Mouse (Mus musculus) small intestine, adult 2 months (tissue): ENCODE results near the gene Lce1a1. TPM values are rescaled to one million over a fixed set of nuclear protein-coding genes. Genes with fewer than 3 reads are reported as not detected.
"Not testable (repeated sequence)": the region's sequence is repeated elsewhere in the genome, so short reads cannot be mapped to it uniquely, and the experiment has no call there.

Experiments used
- H3K27ac ChIP-seq: fragments of 200-500 bp; 2 replicates; pipeline ENCODE4 v1.5.1; 2012; ENCODE audit warnings: low read depth, low read length, control low read depth, inconsistent platforms; ENCODE audit not compliant: insufficient read depth
- H3K27me3 ChIP-seq: fragments of 200-500 bp; 2 replicates; pipeline ENCODE4 v1.6.1; 2012; ENCODE audit warnings: mild to moderate bottlenecking, moderate library complexity, low read length, inconsistent platforms; ENCODE audit not compliant: control insufficient read depth, insufficient read depth
- H3K36me3 ChIP-seq: fragments of 200-500 bp; 2 replicates; pipeline ENCODE4 v1.6.1; 2012; ENCODE audit warnings: mild to moderate bottlenecking, low read length, control low read depth, inconsistent platforms; ENCODE audit not compliant: control insufficient read depth, insufficient read depth
- H3K4me1 ChIP-seq: fragments of 200-500 bp; 2 replicates; pipeline ENCODE4 v1.6.1; 2012; ENCODE audit warnings: low read length, inconsistent platforms, mixed read lengths; ENCODE audit not compliant: control insufficient read depth, insufficient read depth, insufficient read length
- H3K4me3 ChIP-seq: fragments of 200-500 bp; 2 replicates; pipeline ENCODE4 v1.5.1; 2012; ENCODE audit warnings: low read depth, mild to moderate bottlenecking, control low read depth, inconsistent platforms, low read length, moderate library complexity
- CTCF ChIP-seq: fragments of 200-500 bp; IDR thresholded peaks from 2 replicates; pipeline ENCODE4 v1.5.1; 2012; ENCODE audit warnings: low read depth, mild to moderate bottlenecking, control low read depth, inconsistent platforms, low read length, moderate library complexity, mixed read lengths; ENCODE audit not compliant: insufficient replicate concordance, insufficient read length; ENCODE audit errors: extremely low read depth
- POLR2A ChIP-seq: fragments of 200-500 bp; IDR thresholded peaks from 2 replicates; pipeline ENCODE4 v1.6.1; 2012; ENCODE audit warnings: low read depth, mild to moderate bottlenecking, control low read depth, inconsistent platforms, low read length, moderate library complexity
- WGBS: fragments of 180-500 bp; shearing (Covaris S2); methylation state at CpG from one replicate; pipeline ENCODE4 v1.1.7; 2018; 5-methylcytosine and 5-hydroxymethylcytosine counted together
- polyA plus RNA-seq: library from polyadenylated mRNA; depleted of rRNA; stranded (reverse); fragments of >200 nt; gene quantifications from 2 replicates; pipeline ENCODE4 v1.2.3, GENCODE M21; 2012; rRNA removed

The Lce1a1 gene
- not detected in 2 replicates for polyA plus RNA-seq

DNA sequence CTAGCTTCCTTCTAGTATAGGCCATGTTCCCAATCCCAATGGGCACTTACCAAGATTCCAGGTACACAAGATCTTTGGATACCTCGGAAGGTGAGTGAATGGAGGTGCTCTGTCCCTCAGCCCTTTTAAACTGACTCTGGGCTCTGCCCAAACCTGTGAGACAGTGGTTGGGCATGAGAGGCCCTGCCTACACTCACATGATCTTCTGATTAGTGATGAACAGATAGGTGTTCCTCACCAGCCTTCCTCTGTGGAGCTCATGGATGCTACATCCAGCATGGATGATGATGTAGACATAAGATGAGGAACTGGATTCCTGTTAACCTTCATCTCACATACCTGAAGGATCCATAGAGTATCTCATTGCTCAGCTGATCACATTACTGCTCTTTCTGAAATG lies at the start of gene Lce1a1:
Lce1a1 (minus strand) TSS at position 101 of the 400 bp plus-strand sequence.
- no peaks in the 10 kb centered on the region for H3K27me3 ChIP-seq
- TF ChIP-seq POLR2A (no peak), CTCF (no peak)
- H3K36me3 ChIP-seq = no peaks in the 10 kb centered on the region
- H3K4me1 ChIP-seq = no peaks in the 10 kb centered on the region
- WGBS = 79% methylated on average over 1 of the region's 1 CpGs
- no peak within 1 kb of the TSS for H3K27ac ChIP-seq
- no peak within 1 kb of the TSS for H3K4me3 ChIP-seq

DNA sequence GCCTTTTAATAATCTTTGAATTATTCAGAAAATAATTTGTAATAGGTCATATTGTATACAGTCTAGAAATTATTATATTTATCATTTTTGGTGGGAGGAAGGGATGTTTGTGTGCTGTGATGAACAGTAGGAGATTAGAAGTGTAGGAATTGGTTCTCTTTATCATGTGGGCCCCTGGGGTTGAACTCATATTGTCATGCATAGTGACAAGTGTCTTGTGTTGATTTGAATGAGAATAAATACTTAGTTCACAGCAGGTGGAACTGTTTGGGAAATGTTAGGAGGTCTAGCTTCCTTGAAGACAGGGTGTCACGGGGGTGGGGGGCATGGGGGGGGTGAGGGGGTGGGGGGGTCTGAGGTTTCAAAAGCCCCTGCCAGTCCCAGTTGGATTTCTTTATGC lies 46.5 kb upstream of the Lce1a1 start:
- Histone ChIP-seq H3K36me3 (no peaks in the 10 kb centered on the region), H3K27ac (no peak overlapping the region), H3K4me3 (no peak overlapping the region), H3K4me1 (no peaks in the 10 kb centered on the region), H3K27me3 (no peaks in the 10 kb centered on the region)
- TF ChIP-seq POLR2A (no peak), CTCF (no peak)
- 16% methylated on average over 1 of the region's 1 CpGs for WGBS

DNA sequence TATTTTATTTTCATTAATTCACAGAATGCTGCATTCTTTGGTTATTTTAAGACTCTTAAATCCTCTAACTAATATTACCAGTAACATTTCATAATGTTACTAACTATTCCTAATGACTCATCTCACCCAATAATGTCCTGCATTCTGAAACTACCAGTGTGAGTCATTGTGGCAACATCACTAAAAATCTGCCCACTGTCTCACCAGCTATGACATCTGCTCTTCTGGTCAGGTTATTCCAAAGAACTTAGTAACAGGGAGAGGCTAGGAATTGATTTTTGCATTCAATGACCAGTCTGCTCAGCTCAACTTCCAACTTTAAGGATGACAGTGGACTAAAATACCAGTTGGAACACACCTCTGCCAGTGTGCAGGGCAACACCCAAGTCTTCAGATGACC lies 43.6 kb upstream of the Lce1a1 start:
- Histone ChIP-seq H3K27me3 (no peaks in the 10 kb centered on the region), H3K36me3 (no peaks in the 10 kb centered on the region), H3K4me3 (no peak overlapping the region), H3K4me1 (no peaks in the 10 kb centered on the region), H3K27ac (no peak overlapping the region)
- no peak for TF ChIP-seq CTCF
- TF ChIP-seq POLR2A = no peak

DNA sequence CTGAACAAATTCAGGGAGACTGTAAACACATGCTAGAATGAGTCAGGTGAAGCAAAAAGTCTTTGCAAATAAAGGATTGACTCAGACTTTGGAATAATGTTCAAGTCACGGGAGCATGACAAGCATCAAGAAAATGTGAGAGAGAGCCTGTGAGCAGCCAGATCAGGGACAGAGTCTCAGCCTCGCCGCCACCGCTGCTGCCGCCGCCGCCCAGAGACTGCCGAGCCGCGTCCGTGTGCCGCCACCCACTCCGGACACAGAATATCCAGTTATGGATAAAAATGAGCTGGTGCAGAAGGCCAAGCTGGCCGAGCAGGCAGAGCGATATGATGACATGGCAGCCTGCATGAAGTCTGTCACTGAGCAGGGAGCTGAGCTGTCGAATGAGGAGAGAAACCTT lies 41.0 kb upstream of the Lce1a1 start:
- WGBS = 64% methylated on average over 16 of the region's 16 CpGs
- H3K4me3 ChIP-seq, H3K36me3 ChIP-seq, H3K27ac ChIP-seq, H3K4me1 ChIP-seq, H3K27me3 ChIP-seq: not testable (repeated sequence)

DNA sequence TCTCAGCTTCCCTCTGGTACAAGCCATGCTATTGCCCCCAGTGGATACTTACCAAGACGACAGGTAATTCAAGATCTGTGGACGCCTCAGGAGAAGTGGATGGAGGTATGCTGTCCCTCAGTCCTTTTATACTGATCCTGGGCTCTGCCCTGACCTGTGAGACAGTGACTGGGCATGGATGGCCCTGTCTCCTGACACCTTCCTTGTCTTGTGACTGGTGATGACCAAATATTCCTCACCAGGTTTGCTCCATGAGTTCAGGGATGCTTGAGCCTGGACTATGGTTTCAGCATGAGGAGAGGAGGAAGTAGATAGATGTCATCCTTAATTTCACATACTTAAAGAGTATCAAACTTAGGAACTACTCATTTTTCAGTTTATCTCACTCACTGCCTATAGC lies 39.0 kb upstream of the Lce1a1 start, which contains the start of gene Lce1d:
Lce1d (minus strand) TSS at position 101 of the 400 bp plus-strand sequence.
- Histone ChIP-seq H3K4me3 (no peak within 1 kb of the TSS), H3K27ac (no peak within 1 kb of the TSS), H3K4me1 (no peaks in the 10 kb centered on the region), H3K36me3 (no peaks in the 10 kb centered on the region), H3K27me3 (no peaks in the 10 kb centered on the region)
- TF ChIP-seq POLR2A = no peak
- no peak for TF ChIP-seq CTCF
- 51% methylated on average over 2 of the region's 2 CpGs for WGBS

DNA sequence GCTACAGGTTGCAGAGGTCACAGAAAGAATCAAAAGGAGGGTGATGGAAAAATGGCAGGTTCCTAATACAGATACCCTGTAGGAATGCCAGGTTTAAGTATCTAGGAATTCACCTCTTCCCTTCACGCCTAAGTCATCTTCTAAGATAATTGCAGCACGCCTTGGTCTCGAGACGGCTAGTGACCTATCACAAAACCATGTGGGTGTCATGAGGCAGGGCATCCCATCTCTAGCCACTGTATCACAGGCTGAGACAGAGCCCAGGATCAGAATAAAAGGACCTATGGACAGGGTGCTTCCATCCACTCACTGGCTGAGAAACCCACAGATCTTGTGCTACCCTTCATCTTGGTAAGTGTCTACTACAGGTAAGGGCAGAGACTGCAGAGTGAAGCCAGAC lies 30.8 kb upstream of the Lce1a1 start, which contains the start of gene Lce1c:
Lce1c (plus strand) TSS at position 301 of the 400 bp plus-strand sequence.
- 84% methylated on average over 4 of the region's 4 CpGs for WGBS
- H3K27me3 ChIP-seq = no peaks in the 10 kb centered on the region
- no peaks in the 10 kb centered on the region for H3K36me3 ChIP-seq
- H3K4me1 ChIP-seq = no peaks in the 10 kb centered on the region
- no peak within 1 kb of the TSS for H3K4me3 ChIP-seq
- TF ChIP-seq CTCF (no peak), POLR2A (no peak)
- H3K27ac ChIP-seq = no peak within 1 kb of the TSS

DNA sequence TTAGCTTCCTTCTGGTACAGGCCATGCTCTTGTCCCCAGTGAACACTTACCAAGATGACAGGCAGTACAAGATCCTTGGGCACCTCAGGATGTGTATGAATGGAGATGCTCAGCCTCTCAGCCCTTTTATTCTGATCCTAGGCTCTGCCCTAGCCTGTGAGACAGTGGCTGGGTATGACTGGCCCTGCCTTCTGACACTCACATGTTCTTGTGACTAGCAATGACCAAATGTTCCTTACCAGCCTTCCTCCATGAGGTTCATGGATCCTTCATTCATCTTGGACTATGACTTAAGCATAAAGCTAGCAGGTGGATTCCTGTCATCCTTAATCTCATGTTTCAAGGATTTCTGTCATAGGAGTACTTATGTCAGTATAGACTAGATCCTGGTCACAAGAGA lies 22.1 kb upstream of the Lce1a1 start, which contains the start of gene Lce1a2:
Lce1a2 (minus strand) TSS at position 101 of the 400 bp plus-strand sequence.
- Histone ChIP-seq H3K4me1 (no peaks in the 10 kb centered on the region), H3K36me3 (no peaks in the 10 kb centered on the region), H3K27me3 (no peaks in the 10 kb centered on the region), H3K4me3 (no peak within 1 kb of the TSS), H3K27ac (no peak within 1 kb of the TSS)
- TF ChIP-seq POLR2A (no peak), CTCF (no peak)

DNA sequence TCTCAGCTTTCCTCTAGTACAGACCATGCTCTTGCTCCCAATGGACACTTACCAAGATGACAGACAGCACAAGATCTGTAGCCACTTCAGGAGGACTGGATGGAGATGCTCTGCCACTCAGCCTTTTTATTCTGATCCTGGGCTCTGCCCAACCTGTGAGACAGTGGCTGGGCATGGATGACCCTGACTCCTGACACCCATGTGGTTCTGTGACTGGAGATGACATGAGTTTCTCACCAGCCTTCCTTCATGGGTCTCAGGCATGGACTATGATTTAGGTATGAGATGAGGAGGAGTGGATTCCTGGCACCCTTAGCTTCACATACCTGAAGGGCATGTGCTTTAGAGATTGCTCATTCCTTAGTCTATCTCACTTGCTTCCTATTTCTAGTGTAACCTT lies 8.7 kb upstream of the Lce1a1 start, which contains the start of gene Lce1b:
Lce1b (minus strand) TSS at position 101 of the 400 bp plus-strand sequence.
- H3K27ac ChIP-seq = no peak within 1 kb of the TSS
- H3K4me3 ChIP-seq = no peak within 1 kb of the TSS
- TF ChIP-seq CTCF = no peak
- TF ChIP-seq POLR2A = no peak
- H3K27me3 ChIP-seq = no peaks in the 10 kb centered on the region
- no peaks in the 10 kb centered on the region for H3K4me1 ChIP-seq
- no peaks in the 10 kb centered on the region for H3K36me3 ChIP-seq
